8 mouse cellular contexts compared by ENCODE assay signal in genomic region chr1:136142336-136142735, GRCm38 (mm10). TPM values are rescaled to one million over a fixed set of nuclear protein-coding genes. Genes with fewer than 3 reads are reported as not detected.
DNase-seq lines count a peak whose midpoint lies in the region; ATAC-seq lines count a peak whose summit lies in the region.

No protein-coding gene starts in this region.

- peak; percentile 28 to 45 for DNase-seq in cerebellum, adult 18-20 months
- DNase-seq in cerebellum, postnatal 36 days, result no peak
- DNase-seq in neural tube, embryonic 11.5 days (ENCODE audit: low spot score), result no peak
- no peak for DNase-seq in neural tube, embryonic 10.5 days (ENCODE audit: extremely low spot score, low spot score)
- peak; percentile 64 for DNase-seq in left cerebral cortex, postnatal 4 days
- peak; percentile 58 for DNase-seq in retina, postnatal 7 days (ENCODE audit: low read depth, low spot score)
- DNase-seq in urinary bladder, postnatal 4 days (ENCODE audit: low spot score in 2 of 2), result no peak
- no peak for DNase-seq in gastrocnemius, adult 18-20 months (ENCODE audit: low spot score)

- H3K9ac ChIP-seq in neural tube, embryonic 11.5 days (ENCODE audit: low read length), result no peak overlapping the region

- no peak for ATAC-seq in neural tube, embryonic 11.5 days (ENCODE audit: insufficient read depth, low FRiP score, low TSS enrichment)

- peaks cover 55% of the 10 kb centered on the region for H3K4me1 ChIP-seq in neural tube, embryonic 11.5 days (ENCODE audit: control insufficient read depth, insufficient read depth, low read length)

- WGBS in neural tube, embryonic 11.5 days, result 53% methylated on average over 6 of the region's 6 CpGs

- H3K4me2 ChIP-seq in neural tube, embryonic 11.5 days (ENCODE audit: low read depth), result no peak overlapping the region

- no peaks in the 10 kb centered on the region for H3K9me3 ChIP-seq in neural tube, embryonic 11.5 days (ENCODE audit: control insufficient read depth, low read length)

- H3K36me3 ChIP-seq in neural tube, embryonic 11.5 days (ENCODE audit: control insufficient read depth, insufficient read depth, low read length), result no peaks in the 10 kb centered on the region

- intact Hi-C loops in left cerebral cortex, postnatal 4 days (cut with DNase I), result no loop called here

- H3K27me3 ChIP-seq in neural tube, embryonic 11.5 days (ENCODE audit: control insufficient read depth, insufficient read depth, low read length), result no peaks in the 10 kb centered on the region

- no peak overlapping the region for H3K4me3 ChIP-seq in neural tube, embryonic 11.5 days (ENCODE audit: low read depth, low read length)

- H3K27ac ChIP-seq in neural tube, embryonic 11.5 days (ENCODE audit: low read depth, low read length), result 0 out of 2 replicates have a peak overlapping the region, but pooled peaks have one; percentile 27

RNA-seq across cellular contexts. Expression of gene Kif21b, which starts 11.1 kb away (rescaled TPM):
- polyA plus RNA-seq in neural tube, embryonic 11.5 days (2014; fragmentation: Nextera tagmentation; extraction: Ambion mirVana), result 14.3 and 17.0 TPM in 2 replicates
- 100 to 1,000 TPM; 320 to 326 TPM for total RNA-seq in left cerebral cortex, postnatal 4 days (2021)
- under 1 TPM; 0.53 to 0.74 TPM for total RNA-seq in gastrocnemius, adult 18-20 months (2021)

Comparison
In these comparisons a context has a peak if more than half of its experiments do, and no peak if none do; other contexts are left out.
1. DNase-seq: peak in cerebellum, adult 18-20 months (2 of 2), left cerebral cortex, postnatal 4 days (single experiment) and retina, postnatal 7 days (single experiment); none in cerebellum, postnatal 36 days (0 of 2), neural tube, embryonic 11.5 days (single experiment), neural tube, embryonic 10.5 days (single experiment), urinary bladder, postnatal 4 days (0 of 2) and gastrocnemius, adult 18-20 months (single experiment).
2. RNA of gene Kif21b, which starts 11.1 kb away (total RNA-seq): 320 to 326 TPM in left cerebral cortex, postnatal 4 days; 0.53 to 0.74 TPM in gastrocnemius, adult 18-20 months; every median in the first group is over 100 times any median in the second.